Mouse (Mus musculus) neural tube, embryonic 13.5 days (tissue): ENCODE results near the gene Rab26. TPM values are rescaled to one million over a fixed set of nuclear protein-coding genes. Genes with fewer than 3 reads are reported as not detected.

Experiments used
- ATAC-seq: fragments of 200-750 bp; cut with Nextera tagmentation; 2 replicates; pipeline ENCODE4 v1.8.0; 2017; ENCODE audit warnings: low read depth, mild to moderate bottlenecking, moderate TSS enrichment, moderate library complexity
- H3K27ac ChIP-seq: fragments of 300-500 bp; sonication (generic); replicated peaks from 2 replicates; pipeline ENCODE4 v1.5.1; 2015; ENCODE audit warnings: moderate library complexity, mild to moderate bottlenecking, inconsistent platforms
- H3K27me3 ChIP-seq: fragments of 300-500 bp; sonication (generic); 2 replicates; pipeline ENCODE4 v1.6.1; 2015; ENCODE audit warnings: mild to moderate bottlenecking, inconsistent platforms
- H3K36me3 ChIP-seq: fragments of 300-500 bp; sonication (generic); 2 replicates; pipeline ENCODE4 v1.6.1; 2015; ENCODE audit warnings: mild to moderate bottlenecking, inconsistent platforms
- H3K4me1 ChIP-seq: fragments of 300-500 bp; sonication (generic); replicated peaks from 2 replicates; pipeline ENCODE4 v1.6.1; 2015; ENCODE audit warnings: inconsistent platforms
- H3K4me2 ChIP-seq: fragments of 300-500 bp; sonication (generic); 2 replicates; pipeline ENCODE4 v1.6.1; 2015; ENCODE audit warnings: inconsistent platforms, mild to moderate bottlenecking, moderate library complexity
- H3K4me3 ChIP-seq: fragments of 300-500 bp; sonication (generic); 2 replicates; pipeline ENCODE4 v1.5.1; 2015; ENCODE audit warnings: mild to moderate bottlenecking, inconsistent platforms
- H3K9ac ChIP-seq: fragments of 300-500 bp; sonication (generic); 2 replicates; pipeline ENCODE4 v1.6.1; 2015; ENCODE audit warnings: moderate library complexity, mild to moderate bottlenecking, inconsistent platforms
- H3K9me3 ChIP-seq: fragments of 300-500 bp; sonication (generic); 2 replicates; pipeline ENCODE4 v1.6.1; 2016; ENCODE audit warnings: inconsistent platforms
- WGBS: fragments of 180-500 bp; shearing (Covaris S2); methylation state at CpG from one replicate; pipeline ENCODE4 v1.1.7; 2015; 5-methylcytosine and 5-hydroxymethylcytosine counted together
- polyA plus RNA-seq: library from polyadenylated mRNA; unstranded; fragments of >200 nt; fragmentation: Nextera tagmentation; extraction: Ambion mirVana; gene quantifications from 2 replicates; pipeline ENCODE4 v1.2.1, GENCODE M21; 2015

The Rab26 gene
- polyA plus RNA-seq, 1 experiment from 2014 or later = 1.5 TPM

DNA sequence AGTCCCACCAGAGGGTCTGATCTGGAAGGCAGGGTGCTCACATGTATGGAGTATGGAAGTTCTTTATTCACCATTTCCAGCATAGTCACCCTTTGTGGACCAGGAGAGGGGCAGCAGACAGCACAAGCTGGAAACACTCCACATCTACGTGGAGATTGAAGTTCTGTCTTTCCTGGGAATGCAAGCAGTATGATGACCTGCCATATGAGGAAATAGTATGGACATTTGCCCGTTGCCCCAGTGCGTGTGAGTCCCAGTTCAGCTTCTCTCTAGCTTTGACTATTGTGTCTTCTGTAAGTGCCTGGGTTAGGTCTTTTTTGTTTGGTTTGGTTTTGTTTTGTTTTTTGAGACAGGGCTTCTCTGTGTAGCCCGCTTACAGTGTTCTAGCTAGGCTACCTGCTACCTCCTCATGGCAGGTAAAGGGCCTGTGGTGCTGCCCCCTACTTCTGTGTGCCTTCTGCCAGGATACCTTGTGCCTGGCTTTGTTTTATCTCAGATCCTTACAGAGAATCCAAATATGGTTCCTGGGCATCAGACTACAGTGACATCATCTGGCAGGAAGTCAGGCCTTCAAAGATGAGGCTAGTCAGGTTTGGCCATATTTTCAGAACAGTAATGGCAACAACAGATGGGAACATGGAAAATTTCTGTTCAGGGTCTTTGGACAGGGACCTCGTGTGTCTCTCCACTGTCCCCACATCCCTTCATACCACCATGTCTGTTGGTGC, 26.5 kb upstream of the Rab26 start:
- H3K36me3 ChIP-seq = peaks cover 15% of the 10 kb centered on the region; the same call in 1 of the 2 replicates
- H3K4me3 ChIP-seq = no peak overlapping the region
- no peak for ATAC-seq
- no peak overlapping the region for H3K4me2 ChIP-seq
- no peaks in the 10 kb centered on the region for H3K9me3 ChIP-seq
- no peak overlapping the region for H3K9ac ChIP-seq
- peaks cover 45% of the 10 kb centered on the region for H3K4me1 ChIP-seq
- 93% methylated on average over 5 of the region's 5 CpGs for WGBS
- H3K27me3 ChIP-seq = no peaks in the 10 kb centered on the region
- 0 out of 2 replicates have a peak overlapping the region, but pooled peaks have one; percentile 1 for H3K27ac ChIP-seq

DNA sequence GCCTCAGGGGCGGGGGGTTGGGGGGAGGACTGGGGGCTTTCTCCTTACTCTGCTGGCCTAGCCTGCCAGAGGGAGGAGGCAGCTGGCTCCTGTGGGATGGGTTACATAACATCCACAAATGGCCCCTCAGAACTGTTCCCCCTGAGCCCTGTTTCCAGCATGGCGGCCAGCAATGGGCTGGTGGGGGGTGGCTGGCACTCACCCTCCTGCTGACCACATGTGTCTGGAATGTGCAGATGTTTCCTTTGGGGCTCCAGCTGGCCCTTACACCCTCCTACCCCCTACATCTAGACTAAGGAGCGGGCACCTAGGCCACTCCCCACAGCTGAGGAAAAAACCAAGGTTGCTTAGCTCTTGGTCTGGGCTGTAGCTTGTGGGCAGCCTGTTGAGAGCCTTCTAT, 25.1 kb upstream of the Rab26 start:
- H3K36me3 ChIP-seq = 0 out of 2 replicates have a peak, but pooled peaks cover 6% of the 10 kb centered on the region
- H3K27me3 ChIP-seq = no peaks in the 10 kb centered on the region
- peaks cover 48% of the 10 kb centered on the region for H3K4me1 ChIP-seq
- WGBS = 36% methylated on average over 3 of the region's 3 CpGs
- peak overlapping the region; percentile 89 for H3K27ac ChIP-seq
- ATAC-seq = peak; percentile 52
- H3K4me3 ChIP-seq = no peak overlapping the region
- peak overlapping the region; percentile 22; the same call in 1 of the 2 replicates for H3K9ac ChIP-seq
- H3K4me2 ChIP-seq = peak overlapping the region; percentile 7; the same call in 1 of the 2 replicates
- H3K9me3 ChIP-seq = no peaks in the 10 kb centered on the region

DNA sequence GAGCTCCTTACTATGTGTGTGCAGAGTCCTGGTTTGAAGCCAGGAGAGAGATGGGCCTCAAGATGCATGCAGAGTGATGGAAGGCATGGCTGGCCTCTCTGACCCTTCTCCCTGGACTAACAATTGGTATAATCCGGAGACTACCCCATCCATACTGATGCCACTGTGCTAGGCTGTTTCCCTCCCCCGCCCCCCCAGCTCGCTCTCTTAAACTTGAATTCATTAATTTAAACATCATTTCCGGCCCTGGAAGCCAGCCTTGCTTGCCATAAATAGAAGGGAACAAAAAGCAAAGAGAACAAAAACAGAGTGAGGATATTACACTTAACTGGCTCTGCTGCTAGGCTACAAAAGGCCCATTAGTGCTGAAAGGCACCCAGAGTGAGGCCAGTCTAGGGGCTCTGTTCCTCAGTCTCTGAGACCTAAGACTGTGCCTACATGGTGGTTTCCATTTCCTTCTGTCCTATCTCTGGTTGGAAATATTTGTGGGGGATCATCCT, 24.6 kb upstream of the Rab26 start:
- ATAC-seq = peak; percentile 84
- 7% methylated on average over 4 of the region's 4 CpGs for WGBS

DNA sequence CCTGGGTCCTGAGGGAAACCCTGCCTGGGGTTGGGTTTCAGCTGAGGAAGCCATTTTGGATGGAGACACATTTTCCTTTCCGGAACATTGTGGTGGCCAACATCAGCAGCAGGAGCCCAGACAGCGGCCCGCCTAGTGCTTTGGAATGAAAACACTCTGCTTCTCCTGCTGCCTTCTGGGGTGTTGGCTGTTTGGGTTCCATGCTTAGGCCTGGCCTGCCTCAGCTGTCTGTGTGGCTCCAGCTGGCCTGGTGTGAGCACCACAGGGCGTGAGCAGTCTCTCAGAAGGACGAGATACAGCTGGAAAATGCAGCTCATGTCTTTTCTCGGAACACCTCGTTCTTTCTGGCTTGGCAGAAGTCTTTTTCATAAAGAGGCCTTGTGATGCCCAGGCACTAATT, 23.1 kb upstream of the Rab26 start:
- ATAC-seq = no peak
- no peak overlapping the region for H3K9ac ChIP-seq
- no peaks in the 10 kb centered on the region for H3K9me3 ChIP-seq
- H3K4me1 ChIP-seq = peaks cover 60% of the 10 kb centered on the region
- H3K27me3 ChIP-seq = no peaks in the 10 kb centered on the region
- H3K36me3 ChIP-seq = 0 out of 2 replicates have a peak, but pooled peaks cover 3% of the 10 kb centered on the region
- WGBS = 93% methylated on average over 7 of the region's 7 CpGs
- no peak overlapping the region for H3K27ac ChIP-seq
- no peak overlapping the region for H3K4me2 ChIP-seq
- no peak overlapping the region for H3K4me3 ChIP-seq

More for the DNA sequence above, 24.6 kb upstream of the Rab26 start:
- peaks cover 48% of the 10 kb centered on the region for H3K4me1 ChIP-seq
- H3K4me3 ChIP-seq = no peak overlapping the region
- H3K9ac ChIP-seq = peak overlapping the region; percentile 22; the same call in 1 of the 2 replicates
- H3K27ac ChIP-seq = peak overlapping the region; percentile 89
- peak overlapping the region; percentile 7 for H3K4me2 ChIP-seq
- no peaks in the 10 kb centered on the region for H3K9me3 ChIP-seq
- no peaks in the 10 kb centered on the region for H3K27me3 ChIP-seq
- 0 out of 2 replicates have a peak, but pooled peaks cover 3% of the 10 kb centered on the region for H3K36me3 ChIP-seq

DNA sequence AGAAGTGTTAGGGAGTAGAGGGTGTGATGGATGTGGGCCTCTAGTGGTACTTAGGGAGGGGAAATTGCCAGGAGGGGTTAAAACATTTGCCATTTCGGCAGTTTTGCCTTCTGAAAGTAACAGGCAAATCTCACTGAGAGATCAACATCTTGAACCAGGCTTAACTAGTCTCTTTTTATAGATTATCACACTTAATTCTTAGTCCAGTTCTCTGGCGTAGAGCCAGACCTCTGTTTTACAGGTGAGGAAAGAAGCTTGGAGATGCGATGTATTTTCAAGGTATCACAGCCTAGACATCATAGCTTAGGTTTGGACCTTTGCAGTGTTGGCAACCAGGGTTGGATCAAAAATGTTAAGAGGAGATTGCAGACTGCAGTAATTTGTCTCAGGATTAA, 17.0 kb upstream of the Rab26 start:
- H3K4me2 ChIP-seq = peak overlapping the region; percentile 92
- H3K9ac ChIP-seq = peak overlapping the region; percentile 95
- H3K9me3 ChIP-seq = no peaks in the 10 kb centered on the region
- peak overlapping the region; percentile 88 for H3K4me3 ChIP-seq
- H3K27ac ChIP-seq = peak overlapping the region; percentile 97
- peaks cover 41% of the 10 kb centered on the region for H3K4me1 ChIP-seq
- no peaks in the 10 kb centered on the region for H3K36me3 ChIP-seq
- no peak for ATAC-seq
- peaks cover 12% of the 10 kb centered on the region for H3K27me3 ChIP-seq
- 45% methylated on average over 3 of the region's 3 CpGs for WGBS

DNA sequence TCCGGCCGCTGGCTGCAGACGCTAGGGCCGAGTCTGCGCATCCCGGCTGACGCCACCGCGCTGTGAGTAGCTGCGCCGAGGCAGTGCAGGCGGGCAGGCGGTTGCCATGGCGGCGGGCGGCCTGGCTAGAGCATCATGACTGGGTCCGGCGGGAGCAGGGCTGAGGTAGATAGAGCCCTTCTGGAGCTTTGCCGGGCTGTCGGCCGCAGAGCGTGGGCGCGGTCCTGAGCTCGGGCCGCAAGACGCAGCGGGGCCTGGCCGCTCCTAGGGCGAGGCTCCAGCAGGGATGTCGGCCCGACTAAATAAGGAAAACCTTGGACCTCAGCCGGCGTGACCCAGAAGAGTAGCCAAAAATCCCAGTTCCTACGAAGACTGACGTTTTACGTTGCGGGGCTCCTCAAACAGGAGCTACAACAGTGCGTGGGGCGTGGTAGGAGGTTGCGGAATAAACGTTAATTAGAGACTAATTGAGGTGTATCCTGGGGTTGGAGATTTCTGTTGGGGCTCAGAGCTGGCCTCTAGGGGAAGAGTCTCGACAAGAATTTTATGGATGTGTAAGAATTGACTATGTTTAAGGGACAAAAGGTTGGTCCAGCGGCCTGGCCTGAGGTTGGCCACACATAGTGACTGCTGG, 16.5 kb upstream of the Rab26 start:
- Histone ChIP-seq H3K27ac (peak overlapping the region; percentile 97), H3K4me3 (peak overlapping the region; percentile 88), H3K36me3 (no peaks in the 10 kb centered on the region), H3K27me3 (peaks cover 12% of the 10 kb centered on the region), H3K9me3 (no peaks in the 10 kb centered on the region), H3K4me1 (peaks cover 38% of the 10 kb centered on the region), H3K9ac (peak overlapping the region; percentile 95), H3K4me2 (peak overlapping the region; percentile 92)
- ATAC-seq = peak; percentile 88
- WGBS = under 1% methylated on average over 44 of the region's 44 CpGs

DNA sequence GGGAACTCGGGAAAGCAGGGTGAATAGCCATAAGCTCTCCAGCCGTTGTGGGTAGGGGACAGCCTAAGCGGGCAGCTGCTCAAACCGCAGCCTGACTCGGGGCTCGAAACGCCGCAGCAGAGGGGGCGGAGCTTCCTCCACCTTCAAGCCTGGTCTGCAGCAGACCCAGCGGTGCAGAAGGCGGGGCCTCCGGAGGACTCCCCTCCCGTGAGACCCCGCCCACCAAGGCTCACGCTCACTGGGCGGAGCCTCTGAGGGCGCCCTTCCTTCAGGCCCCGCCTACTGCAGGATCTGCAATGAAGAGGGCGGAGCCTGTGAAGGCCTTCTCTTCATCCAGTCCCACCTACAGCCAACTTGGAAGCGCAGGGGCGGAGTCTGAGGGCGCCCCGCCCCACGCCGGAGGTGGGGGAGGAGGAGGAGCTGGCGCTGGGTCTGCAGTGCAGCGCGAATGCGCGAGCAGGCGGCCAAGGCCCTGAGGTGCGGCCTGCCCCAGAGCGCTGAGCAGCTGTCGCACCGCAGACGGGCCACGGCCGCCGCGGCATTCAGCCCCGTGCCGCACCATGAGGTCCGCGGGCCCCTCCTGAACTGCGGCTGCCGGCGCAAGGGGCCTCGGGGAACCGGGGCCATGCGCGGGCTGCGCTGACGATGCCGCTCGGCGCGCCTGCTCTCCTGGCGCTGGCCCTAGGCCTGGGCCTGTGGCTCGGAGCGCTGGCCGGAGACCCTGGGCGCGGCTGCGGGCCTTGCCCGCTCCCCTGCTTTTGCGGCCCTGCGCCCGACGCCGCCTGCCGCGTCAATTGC, 15.8 kb upstream of the Rab26 start, which contains the start of gene Pkd1:
Gene Pkd1, plus strand, starts transcription at position 217 of the 798 bp plus-strand sequence.
- under 1% methylated on average over 69 of the region's 72 CpGs for WGBS
- Histone ChIP-seq H3K9me3 (no peaks in the 10 kb centered on the region), H3K4me2 (peak within 1 kb of the TSS; percentile 92), H3K4me3 (peak within 1 kb of the TSS; percentile 88), H3K27ac (peak within 1 kb of the TSS; percentile 97), H3K9ac (peak within 1 kb of the TSS; percentile 95), H3K4me1 (peaks cover 38% of the 10 kb centered on the region), H3K27me3 (peaks cover 14% of the 10 kb centered on the region), H3K36me3 (no peaks in the 10 kb centered on the region)
- peak; percentile 93 for ATAC-seq

DNA sequence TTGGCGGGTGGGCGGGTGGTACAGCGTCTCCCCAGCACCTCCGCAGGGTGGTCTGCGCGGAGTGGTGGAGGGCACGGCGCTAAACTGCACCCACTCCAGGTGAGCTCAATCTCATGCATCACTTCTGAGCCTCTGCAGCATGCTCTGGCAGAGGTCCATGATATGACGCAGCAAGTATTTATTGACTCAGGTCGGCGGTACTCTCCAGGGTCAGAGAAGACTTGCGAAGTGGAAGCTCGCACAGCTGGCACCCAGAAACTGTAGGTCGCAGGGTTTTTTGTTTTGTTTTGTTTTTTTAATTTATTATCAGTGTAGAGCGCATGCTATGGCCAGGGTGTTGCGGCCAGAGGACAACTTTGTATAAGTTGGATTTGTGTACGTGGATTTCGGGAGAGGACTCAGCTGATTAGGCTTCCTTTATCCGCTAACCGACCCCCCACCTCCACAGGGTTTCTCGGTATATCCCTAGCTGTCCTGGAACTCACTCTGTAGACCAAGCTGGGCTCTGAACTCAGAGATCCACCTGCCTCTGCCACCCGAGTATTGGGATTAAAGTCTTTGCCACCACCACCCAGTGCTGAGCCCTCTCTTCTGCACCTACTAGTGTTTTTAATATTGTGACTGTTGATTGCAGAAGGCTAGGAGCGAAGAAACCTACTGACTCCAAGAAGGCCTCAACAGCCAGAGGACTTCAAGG, 15.1 kb upstream of the Rab26 start:
- ATAC-seq = peak; percentile 28
- H3K36me3 ChIP-seq = no peaks in the 10 kb centered on the region
- peak overlapping the region; percentile 48 for H3K9ac ChIP-seq
- no peaks in the 10 kb centered on the region for H3K9me3 ChIP-seq
- H3K4me1 ChIP-seq = peaks cover 35% of the 10 kb centered on the region
- H3K27me3 ChIP-seq = peaks cover 19% of the 10 kb centered on the region
- peak overlapping the region; percentile 63 for H3K27ac ChIP-seq
- WGBS = 5% methylated on average over 23 of the region's 23 CpGs
- peak overlapping the region; percentile 92 for H3K4me2 ChIP-seq
- peak overlapping the region; percentile 88 for H3K4me3 ChIP-seq

DNA sequence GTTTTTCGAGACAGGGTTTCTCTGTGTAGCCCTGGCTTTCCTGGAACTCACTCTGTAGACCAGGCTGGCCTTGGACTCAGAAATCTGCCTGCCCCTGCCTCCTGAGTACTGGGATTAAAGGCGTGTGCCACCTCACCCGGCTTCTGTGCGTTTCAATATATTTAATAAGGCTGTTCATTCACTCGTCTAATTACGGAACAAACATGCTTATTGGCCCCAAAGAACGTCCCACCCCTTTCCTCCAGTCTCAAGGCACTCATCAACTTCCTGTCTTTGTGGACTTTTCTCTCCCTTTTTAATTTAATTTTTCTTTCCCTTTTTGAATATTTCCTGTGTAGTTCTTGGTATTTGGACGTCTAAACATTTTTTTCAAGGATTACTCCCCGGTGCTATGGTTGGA, 14.4 kb upstream of the Rab26 start:
- 33% methylated on average over 9 of the region's 9 CpGs for whole genome bisulfite sequencing
- Histone ChIP-seq H3K9ac (peak overlapping the region; percentile 48; the same call in 1 of the 2 replicates), H3K4me3 (peak overlapping the region; percentile 88; the same call in 1 of the 2 replicates), H3K4me2 (peak overlapping the region; percentile 92), H3K4me1 (peaks cover 35% of the 10 kb centered on the region), H3K27ac (no peak overlapping the region), H3K36me3 (no peaks in the 10 kb centered on the region), H3K27me3 (peaks cover 19% of the 10 kb centered on the region), H3K9me3 (no peaks in the 10 kb centered on the region)
- no peak for ATAC-seq

DNA sequence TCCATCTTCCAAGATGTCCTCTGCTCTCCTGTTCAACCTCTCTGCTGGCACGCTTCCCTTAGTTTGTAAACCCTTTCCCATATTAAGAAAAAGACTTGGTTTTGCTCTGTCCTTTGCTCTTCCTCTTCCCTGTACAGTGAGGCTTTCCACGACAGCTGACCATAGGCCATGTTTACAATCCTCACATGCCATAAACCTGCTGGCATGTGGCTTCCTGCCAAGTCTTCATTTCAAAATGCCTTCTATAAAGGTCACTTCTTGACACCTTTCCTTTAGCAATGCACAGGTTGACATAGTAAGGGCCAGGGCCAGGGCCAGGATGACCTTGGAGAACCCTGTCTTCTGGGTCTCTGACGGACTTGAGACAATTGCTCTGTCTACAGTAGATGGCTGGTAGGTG, 12.2 kb upstream of the Rab26 start:
- Histone ChIP-seq H3K4me2 (no peak overlapping the region), H3K9me3 (no peaks in the 10 kb centered on the region), H3K4me1 (peaks cover 15% of the 10 kb centered on the region), H3K4me3 (no peak overlapping the region), H3K27ac (no peak overlapping the region), H3K27me3 (peaks cover 19% of the 10 kb centered on the region), H3K36me3 (no peaks in the 10 kb centered on the region), H3K9ac (no peak overlapping the region)
- 77% methylated on average over 3 of the region's 3 CpGs for WGBS
- ATAC-seq = no peak

DNA sequence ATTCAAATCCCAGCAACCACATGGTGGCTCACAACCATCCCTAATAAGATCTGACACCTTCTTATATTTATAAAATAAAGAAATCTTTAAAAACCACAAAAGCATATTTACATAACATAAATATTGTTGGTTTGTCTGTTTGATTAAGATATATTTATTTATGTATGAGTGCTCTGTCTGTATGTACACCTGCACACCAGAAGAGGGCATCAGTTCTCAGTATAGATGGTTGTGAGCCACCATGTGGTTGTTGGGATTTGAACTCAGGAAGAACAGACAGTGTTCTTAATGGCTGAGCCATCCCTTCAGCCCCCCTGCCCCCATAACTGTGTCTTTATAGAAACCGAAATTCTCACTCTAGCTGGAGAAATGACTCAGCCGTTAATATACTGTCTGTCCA, 11.2 kb upstream of the Rab26 start:
- Histone ChIP-seq H3K4me3 (no peak overlapping the region), H3K27ac (no peak overlapping the region), H3K4me2 (no peak overlapping the region), H3K36me3 (no peaks in the 10 kb centered on the region), H3K9ac (no peak overlapping the region), H3K9me3 (no peaks in the 10 kb centered on the region), H3K27me3 (peaks cover 19% of the 10 kb centered on the region), H3K4me1 (peaks cover 8% of the 10 kb centered on the region)
- 90% methylated on average over 2 of the region's 2 CpGs for WGBS
- ATAC-seq = no peak
